Mouse (Mus musculus) limb, embryonic 13.5 days (tissue): ENCODE results near the gene D430042O09Rik. TPM values are rescaled to one million over a fixed set of nuclear protein-coding genes. Genes with fewer than 3 reads are reported as not detected.
"Not testable (repeated sequence)": the region's sequence is repeated elsewhere in the genome, so short reads cannot be mapped to it uniquely, and the experiment has no call there.

Experiments
- ATAC-seq: fragments of 200-750 bp; cut with Nextera tagmentation; 2 replicates; pipeline ENCODE4 v1.8.0; 2017; ENCODE audit warnings: low read depth, moderate number of reproducible peaks, moderate TSS enrichment; ENCODE audit not compliant: low FRiP score
- H3K27ac ChIP-seq: fragments of 300-500 bp; sonication (generic); 2 replicates; pipeline ENCODE4 v1.5.1; 2015; ENCODE audit warnings: inconsistent platforms, mild to moderate bottlenecking, moderate library complexity
- H3K27me3 ChIP-seq: fragments of 300-500 bp; sonication (generic); 2 replicates; pipeline ENCODE4 v1.6.1; 2015; ENCODE audit warnings: mild to moderate bottlenecking, inconsistent platforms
- H3K36me3 ChIP-seq: fragments of 300-500 bp; sonication (generic); 2 replicates; pipeline ENCODE4 v1.6.1; 2015; ENCODE audit warnings: inconsistent platforms, mild to moderate bottlenecking, moderate library complexity
- H3K4me1 ChIP-seq: fragments of 300-500 bp; sonication (generic); 2 replicates; pipeline ENCODE4 v1.6.1; 2015; ENCODE audit warnings: inconsistent platforms
- H3K4me2 ChIP-seq: fragments of 300-500 bp; sonication (generic); replicated peaks from 2 replicates; pipeline ENCODE4 v1.6.1; 2015; ENCODE audit warnings: inconsistent platforms, mild to moderate bottlenecking, moderate library complexity
- H3K4me3 ChIP-seq: fragments of 300-500 bp; sonication (generic); 2 replicates; pipeline ENCODE4 v1.5.1; 2015; ENCODE audit warnings: moderate library complexity, mild to moderate bottlenecking, inconsistent platforms
- H3K9ac ChIP-seq: fragments of 300-500 bp; sonication (generic); 2 replicates; pipeline ENCODE4 v1.6.1; 2015; ENCODE audit warnings: mild to moderate bottlenecking, inconsistent platforms
- H3K9me3 ChIP-seq: fragments of 300-500 bp; sonication (generic); 2 replicates; pipeline ENCODE4 v1.6.1; 2016; ENCODE audit warnings: inconsistent platforms
- WGBS: fragments of 180-500 bp; shearing (Covaris S2); methylation state at CpG from one replicate; pipeline ENCODE4 v1.1.7; 2015; 5-methylcytosine and 5-hydroxymethylcytosine counted together
- polyA plus RNA-seq: library from polyadenylated mRNA; unstranded; fragments of >200 nt; fragmentation: Nextera tagmentation; extraction: Ambion mirVana; gene quantifications from 2 replicates; pipeline ENCODE4 v1.2.1, GENCODE M21; 2015

Gene D430042O09Rik
- polyA plus RNA-seq: 7.5 and 10.0 TPM in 2 replicates

GRCm38 (mm10) chr7:125707593-125708022 is at the start of gene D430042O09Rik, which contains the start of gene Gtf3c1:
D430042O09Rik (plus strand) TSS chr7:125707888.
Gtf3c1 (minus strand) TSS chr7:125707780.
- under 1% methylated on average over 45 of the region's 45 CpGs for WGBS
- Histone ChIP-seq H3K9me3 (no peaks in the 10 kb centered on the region), H3K27ac (peak within 1 kb of the TSS; percentile 90), H3K9ac (peak within 1 kb of the TSS; percentile 92), H3K4me3 (peak within 1 kb of the TSS; percentile 82), H3K4me2 (peak within 1 kb of the TSS; percentile 87), H3K27me3 (no peaks in the 10 kb centered on the region), H3K4me1 (peaks cover 33% of the 10 kb centered on the region), H3K36me3 (peaks cover 19% of the 10 kb centered on the region)
- ATAC-seq: peak; percentile 99

DNA sequence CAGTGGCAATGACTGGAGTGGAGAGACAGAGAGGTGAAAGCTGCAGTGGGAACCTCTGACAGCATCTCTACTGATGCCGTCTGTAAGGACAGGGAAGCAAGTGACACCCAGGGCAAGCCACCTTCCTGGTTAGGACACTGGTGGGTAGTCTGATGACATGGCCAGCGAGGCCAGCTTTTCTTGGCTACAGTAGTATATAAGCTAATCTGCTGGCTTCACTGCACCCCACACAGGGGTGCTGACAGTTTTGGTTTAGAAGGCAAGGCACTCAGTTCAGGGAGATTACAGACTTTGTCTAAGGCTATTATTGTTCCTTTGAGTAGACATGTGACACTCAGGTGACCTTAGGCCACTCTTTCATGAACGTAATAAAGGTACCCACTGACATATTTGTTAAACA is 44.0 kb upstream of the D430042O09Rik start:
- WGBS: 85% methylated on average over 3 of the region's 3 CpGs
- Histone ChIP-seq H3K4me1 (no peaks in the 10 kb centered on the region), H3K4me2 (no peak overlapping the region), H3K36me3 (peaks cover 93% of the 10 kb centered on the region), H3K9ac (no peak overlapping the region), H3K27me3 (no peaks in the 10 kb centered on the region), H3K9me3 (no peaks in the 10 kb centered on the region), H3K4me3 (no peak overlapping the region), H3K27ac (no peak overlapping the region)
- no peak for ATAC-seq

DNA sequence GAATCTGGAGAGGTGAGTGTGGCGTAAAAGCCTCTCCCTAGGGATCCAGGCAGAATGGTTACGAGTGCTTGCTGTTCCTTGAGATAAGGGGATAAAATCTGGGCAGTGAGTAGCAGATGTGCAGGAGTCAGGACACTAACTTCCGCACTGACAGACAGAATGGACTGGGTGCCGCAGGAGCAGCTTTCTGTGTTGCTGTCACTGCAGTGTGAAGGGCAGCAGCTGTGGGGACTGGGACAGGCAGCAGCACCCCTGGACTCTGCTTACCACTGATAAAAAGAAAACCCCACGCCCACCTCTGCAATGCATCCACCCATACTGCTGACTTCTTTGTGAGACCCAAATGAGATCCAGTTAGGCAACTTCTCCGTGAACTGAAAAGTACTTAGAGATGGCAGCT is 36.8 kb upstream of the D430042O09Rik start:
- WGBS: 92% methylated on average over 6 of the region's 6 CpGs
- Histone ChIP-seq H3K4me3 (no peak overlapping the region), H3K9ac (no peak overlapping the region), H3K27me3 (no peaks in the 10 kb centered on the region), H3K4me1 (no peaks in the 10 kb centered on the region), H3K9me3 (no peaks in the 10 kb centered on the region), H3K4me2 (no peak overlapping the region), H3K27ac (no peak overlapping the region), H3K36me3 (peaks cover 100% of the 10 kb centered on the region)
- no peak for ATAC-seq

DNA sequence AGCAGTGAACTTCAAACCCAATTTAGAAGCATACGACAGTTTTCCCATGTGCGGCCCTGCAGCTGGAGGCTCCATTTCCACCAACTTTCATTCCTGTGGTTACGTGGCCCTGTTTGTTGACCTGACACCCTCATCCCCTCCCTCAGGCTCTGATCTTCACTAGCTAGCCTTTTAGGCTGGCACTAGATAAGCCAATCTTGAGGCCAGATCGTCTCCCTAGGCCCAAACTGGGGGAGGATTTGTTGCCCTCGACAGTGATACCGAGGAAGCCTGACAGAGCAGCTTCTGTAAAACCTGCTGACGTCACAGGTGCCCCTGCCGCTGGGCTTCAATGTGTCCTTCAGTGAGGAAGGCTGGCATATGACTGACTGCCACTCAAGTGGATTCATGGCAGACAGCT is 36.3 kb upstream of the D430042O09Rik start:
- Histone ChIP-seq H3K9me3 (no peaks in the 10 kb centered on the region), H3K27ac (no peak overlapping the region), H3K4me1 (no peaks in the 10 kb centered on the region), H3K36me3 (peaks cover 100% of the 10 kb centered on the region), H3K9ac (no peak overlapping the region), H3K4me2 (no peak overlapping the region), H3K27me3 (no peaks in the 10 kb centered on the region), H3K4me3 (no peak overlapping the region)
- ATAC-seq: no peak
- WGBS: 88% methylated on average over 8 of the region's 8 CpGs

DNA sequence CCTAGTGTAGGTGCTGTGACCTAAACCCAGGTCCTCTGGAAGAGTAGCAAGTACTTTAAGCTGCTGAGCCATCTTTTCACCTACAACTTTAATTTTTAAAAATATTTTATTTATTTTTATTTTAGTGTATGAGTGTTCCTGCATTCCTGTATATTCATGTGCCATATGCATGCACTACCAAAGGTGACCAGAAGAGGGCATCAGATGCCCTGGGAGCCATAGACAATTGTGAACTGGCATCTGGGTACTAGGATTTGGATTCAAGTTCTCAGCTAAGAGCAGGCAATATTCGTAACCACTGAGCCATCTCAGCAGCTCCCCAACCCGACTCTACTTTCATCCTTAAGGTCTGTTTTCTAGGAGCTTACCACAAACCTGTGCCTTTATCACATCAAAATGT is 32.8 kb upstream of the D430042O09Rik start:
- H3K27ac ChIP-seq: no peak overlapping the region
- no peak overlapping the region for H3K9ac ChIP-seq
- H3K9me3 ChIP-seq: no peaks in the 10 kb centered on the region
- ATAC-seq: no peak
- H3K27me3 ChIP-seq: no peaks in the 10 kb centered on the region
- peaks cover 100% of the 10 kb centered on the region for H3K36me3 ChIP-seq
- H3K4me1 ChIP-seq: no peaks in the 10 kb centered on the region
- H3K4me2 ChIP-seq: no peak overlapping the region
- 72% methylated on average over 2 of the region's 2 CpGs for WGBS
- no peak overlapping the region for H3K4me3 ChIP-seq

GRCm38 (mm10) chr7:125678756-125679155 is 28.9 kb upstream of the D430042O09Rik start:
- no peaks in the 10 kb centered on the region for H3K9me3 ChIP-seq
- no peak overlapping the region for H3K27ac ChIP-seq
- no peak overlapping the region for H3K4me2 ChIP-seq
- ATAC-seq: no peak
- H3K36me3 ChIP-seq: peaks cover 92% of the 10 kb centered on the region
- WGBS: 91% methylated on average over 8 of the region's 8 CpGs
- H3K4me3 ChIP-seq: no peak overlapping the region
- H3K27me3 ChIP-seq: no peaks in the 10 kb centered on the region
- H3K9ac ChIP-seq: no peak overlapping the region
- no peaks in the 10 kb centered on the region for H3K4me1 ChIP-seq

DNA sequence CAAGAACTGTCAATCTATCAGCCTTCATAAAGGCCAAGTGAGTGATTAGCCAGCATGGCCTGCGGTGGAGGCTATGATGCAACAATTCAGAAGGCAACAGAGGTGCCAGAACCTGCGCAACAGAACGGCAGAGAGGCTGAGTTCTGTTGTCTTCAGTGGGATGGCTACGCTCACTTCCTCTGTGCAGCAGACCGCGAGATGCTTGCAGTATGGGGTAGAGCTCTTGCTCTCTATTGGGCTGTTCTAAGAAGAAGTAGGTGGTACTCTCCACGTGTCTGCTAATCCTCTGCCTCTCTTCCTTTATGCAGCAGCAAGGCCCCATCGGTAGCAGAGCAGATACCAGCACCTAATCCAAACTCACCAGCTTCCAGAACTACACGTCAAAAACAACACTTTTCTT is 27.8 kb upstream of the D430042O09Rik start:
- 94% methylated on average over 9 of the region's 9 CpGs for WGBS
- no peak overlapping the region for H3K27ac ChIP-seq
- no peaks in the 10 kb centered on the region for H3K4me1 ChIP-seq
- H3K4me2 ChIP-seq: no peak overlapping the region
- no peak overlapping the region for H3K4me3 ChIP-seq
- ATAC-seq: no peak
- H3K36me3 ChIP-seq: peaks cover 83% of the 10 kb centered on the region
- no peak overlapping the region for H3K9ac ChIP-seq
- no peaks in the 10 kb centered on the region for H3K9me3 ChIP-seq
- H3K27me3 ChIP-seq: no peaks in the 10 kb centered on the region

- H3K4me3 ChIP-seq: no peak overlapping the region
- no peak overlapping the region for H3K9ac ChIP-seq
- H3K9me3 ChIP-seq: no peaks in the 10 kb centered on the region
- H3K4me2 ChIP-seq: no peak overlapping the region
- no peaks in the 10 kb centered on the region for H3K27me3 ChIP-seq
- H3K36me3 ChIP-seq: peaks cover 91% of the 10 kb centered on the region
- no peaks in the 10 kb centered on the region for H3K4me1 ChIP-seq
- H3K27ac ChIP-seq: no peak overlapping the region
- 84% methylated on average over 4 of the region's 4 CpGs for WGBS
- ATAC-seq: no peak
Observed at GRCm38 (mm10) chr7:125690516-125690915, 17.2 kb upstream of the D430042O09Rik start.

GRCm38 (mm10) chr7:125694056-125694455 is 13.6 kb upstream of the D430042O09Rik start:
- Histone ChIP-seq H3K4me1 (no peaks in the 10 kb centered on the region), H3K4me2 (no peak overlapping the region), H3K36me3 (peaks cover 99% of the 10 kb centered on the region), H3K4me3 (no peak overlapping the region), H3K9me3 (peaks cover 8% of the 10 kb centered on the region), H3K27me3 (no peaks in the 10 kb centered on the region), H3K27ac (no peak overlapping the region), H3K9ac (no peak overlapping the region)
- no peak for ATAC-seq
- 55% methylated on average over 5 of the region's 5 CpGs for WGBS

DNA sequence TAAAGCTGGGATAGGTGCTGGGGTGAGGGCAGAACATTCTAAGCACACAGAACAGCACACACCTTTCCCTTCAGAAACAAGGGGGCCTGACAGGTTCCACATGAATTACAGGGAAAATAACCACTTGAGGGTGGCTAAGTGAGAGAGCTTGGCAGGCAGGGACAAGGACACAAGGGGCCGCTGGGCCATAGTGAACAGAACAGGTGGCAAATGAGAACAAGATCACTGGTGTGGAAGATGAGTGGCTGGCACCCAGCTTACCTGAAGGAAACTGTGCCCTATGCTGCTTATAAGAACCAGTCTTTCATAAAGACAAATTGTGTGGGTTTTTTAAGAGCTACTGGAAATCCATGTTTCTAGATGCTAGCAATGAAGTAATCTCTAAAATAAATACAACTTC is 4.9 kb upstream of the D430042O09Rik start:
- Histone ChIP-seq H3K9me3 (peaks cover 14% of the 10 kb centered on the region), H3K4me2 (no peak overlapping the region), H3K36me3 (peaks cover 64% of the 10 kb centered on the region), H3K9ac (no peak overlapping the region), H3K4me1 (peaks cover 25% of the 10 kb centered on the region), H3K27me3 (no peaks in the 10 kb centered on the region), H3K4me3 (no peak overlapping the region), H3K27ac (no peak overlapping the region)
- 97% methylated on average over 1 of the region's 1 CpGs for WGBS
- no peak for ATAC-seq

DNA sequence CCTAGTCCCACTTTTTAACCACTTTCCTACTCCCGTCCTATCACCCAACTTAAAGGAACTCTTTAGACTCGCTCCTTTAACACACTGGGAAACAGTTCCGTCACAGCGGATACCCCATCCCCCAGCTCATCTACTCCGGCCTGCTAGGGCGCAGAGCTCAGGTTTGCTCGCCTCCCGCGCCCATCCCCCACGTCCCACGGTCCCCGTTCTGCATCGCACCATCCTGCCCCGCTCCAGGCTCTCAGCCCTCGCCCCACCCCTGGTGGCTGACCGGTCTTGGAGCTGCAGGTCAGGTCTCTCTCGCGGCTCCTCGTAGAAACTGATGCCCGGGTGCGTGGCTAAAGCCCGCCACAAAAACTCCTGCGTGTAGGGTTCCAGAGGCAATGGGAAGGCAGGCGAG is 502 bp upstream of the D430042O09Rik start:
- ATAC-seq: peak; percentile 83
- WGBS: under 1% methylated on average over 24 of the region's 24 CpGs
- Histone ChIP-seq H3K9me3 (no peaks in the 10 kb centered on the region), H3K27me3 (no peaks in the 10 kb centered on the region), H3K4me3 (peak overlapping the region; percentile 82), H3K27ac (peak overlapping the region; percentile 90), H3K4me2 (peak overlapping the region; percentile 87), H3K4me1 (peaks cover 33% of the 10 kb centered on the region), H3K36me3 (peaks cover 23% of the 10 kb centered on the region), H3K9ac (peak overlapping the region; percentile 92)

DNA sequence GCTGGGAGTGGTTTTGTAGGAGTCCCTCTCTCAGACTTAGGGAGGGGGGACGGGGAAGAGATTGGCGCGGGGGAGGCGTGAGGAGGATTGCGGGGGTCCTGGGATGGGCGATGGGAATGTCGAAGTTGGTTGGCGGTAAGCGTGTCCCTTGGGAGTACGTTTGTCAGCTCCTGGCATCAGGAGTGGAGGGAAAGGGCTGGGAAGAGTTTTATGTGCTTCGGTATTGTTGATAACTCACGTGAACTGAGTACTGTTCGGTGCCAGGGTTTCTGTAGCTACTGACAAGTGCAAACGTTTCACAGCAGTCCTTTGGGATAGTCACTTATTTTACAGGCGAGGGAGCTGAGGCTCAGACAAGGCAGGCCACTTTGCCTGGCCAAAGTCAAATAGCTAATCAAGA is 412 bp downstream of the D430042O09Rik start:
- H3K27ac ChIP-seq: no peak overlapping the region
- ATAC-seq: no peak

DNA sequence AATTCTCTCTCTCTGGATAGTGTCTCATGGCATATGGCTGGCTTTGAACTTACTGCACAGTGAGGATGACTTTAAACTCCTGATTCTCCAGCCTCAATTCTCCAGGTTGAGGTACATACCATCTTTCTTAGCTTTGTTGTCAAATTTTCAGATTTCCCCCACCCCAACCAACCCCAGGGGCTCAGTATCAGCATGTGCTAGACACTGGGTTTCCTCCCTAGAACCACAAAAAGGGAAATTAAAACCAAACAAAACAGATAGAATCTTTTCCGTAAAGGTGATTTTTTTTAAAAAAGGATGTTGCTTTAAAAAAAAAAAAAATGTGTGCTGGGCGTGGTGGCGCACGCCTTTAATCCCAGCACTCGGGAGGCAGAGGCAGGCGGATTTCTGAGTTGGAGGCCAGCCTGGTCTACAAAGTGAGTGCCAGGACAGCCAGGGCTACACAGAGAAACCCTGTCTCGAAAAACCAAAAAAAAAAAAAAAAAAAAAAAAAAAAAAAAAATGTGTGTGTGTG is 5.9 kb downstream of the D430042O09Rik start:
- WGBS: 92% methylated on average over 7 of the region's 7 CpGs

More for the DNA sequence above, 412 bp downstream of the D430042O09Rik start:
- 1% methylated on average over 15 of the region's 15 CpGs for WGBS
- no peaks in the 10 kb centered on the region for H3K9me3 ChIP-seq
- H3K9ac ChIP-seq: peak overlapping the region; percentile 92
- peak overlapping the region; percentile 82 for H3K4me3 ChIP-seq
- H3K27me3 ChIP-seq: no peaks in the 10 kb centered on the region
- H3K4me1 ChIP-seq: peaks cover 33% of the 10 kb centered on the region
- peak overlapping the region; percentile 87 for H3K4me2 ChIP-seq
- H3K36me3 ChIP-seq: peaks cover 14% of the 10 kb centered on the region

More for the DNA sequence above, 5.9 kb downstream of the D430042O09Rik start:
- ATAC-seq, H3K9me3 ChIP-seq, H3K4me3 ChIP-seq, H3K27ac ChIP-seq, H3K36me3 ChIP-seq, H3K27me3 ChIP-seq, H3K4me2 ChIP-seq, H3K9ac ChIP-seq: not testable (repeated sequence)
- peaks cover 17% of the 10 kb centered on the region for H3K4me1 ChIP-seq
